9 mouse cellular contexts compared by ENCODE assay signal in genomic region chr7:123982461-123983038, GRCm38 (mm10). TPM values are rescaled to one million over a fixed set of nuclear protein-coding genes. Genes with fewer than 3 reads are reported as not detected.
DNase-seq lines count a peak whose midpoint lies in the region; ATAC-seq and TF ChIP-seq lines count a peak whose summit lies in the region.
"Had no signal": no experiment of that assay in that cellular context is flagged by ENCODE, and none has a peak within 500 bp of the region (broad histone marks: within the 10 kb centered on the region; RNA-seq: fewer than 3 reads in every experiment).

Gene Hs3st4, plus strand, starts transcription at chr7:123982869.

- H3K27me3 ChIP-seq in kidney, adult 2 months (replicated peaks; ENCODE audit: control insufficient read depth, insufficient read depth, low read length), result 0 out of 2 replicates have a peak, but pooled peaks cover 1% of the 10 kb centered on the region
- peaks cover 79% of the 10 kb centered on the region for H3K27me3 ChIP-seq in embryonic facial prominence, embryonic 12.5 days
- peaks cover 85% of the 10 kb centered on the region for H3K27me3 ChIP-seq in hindbrain, embryonic 12.5 days

- no peak for TF ChIP-seq CTCF in kidney, adult 2 months (conservative IDR thresholded peaks at IDR 0.05; ENCODE audit: insufficient read depth, insufficient read length, low read depth, low read length)

- H3K27ac ChIP-seq in kidney, adult 2 months (ENCODE audit: insufficient read depth, low read depth, low read length), result no peak within 1 kb of the TSS
- H3K27ac ChIP-seq in embryonic facial prominence, embryonic 12.5 days, result no peak within 1 kb of the TSS
- H3K27ac ChIP-seq in hindbrain, embryonic 12.5 days, result no peak within 1 kb of the TSS

- ATAC-seq in embryonic facial prominence, embryonic 12.5 days (ENCODE audit: insufficient number of reproducible peaks, insufficient read depth, low FRiP score, low TSS enrichment), result 0 out of 2 replicates have a peak, but pooled peaks have one; percentile 41
- ATAC-seq in hindbrain, embryonic 12.5 days (ENCODE audit: low FRiP score), result peak; percentile 72

- no peaks in the 10 kb centered on the region for H3K4me1 ChIP-seq in kidney, adult 2 months (ENCODE audit: control insufficient read depth, insufficient read depth, low read length)
- no peaks in the 10 kb centered on the region; the same call in 1 of the 2 replicates for H3K4me1 ChIP-seq in embryonic facial prominence, embryonic 12.5 days
- peaks cover 13% of the 10 kb centered on the region for H3K4me1 ChIP-seq in hindbrain, embryonic 12.5 days

- TF ChIP-seq POLR2A in kidney, adult 2 months (IDR thresholded peaks at IDR 0.05; ENCODE audit: low read depth, low read length), result no peak

- no peaks in the 10 kb centered on the region for H3K36me3 ChIP-seq in kidney, adult 2 months (ENCODE audit: control insufficient read depth, insufficient read depth, low read length)
- no peaks in the 10 kb centered on the region for H3K36me3 ChIP-seq in embryonic facial prominence, embryonic 12.5 days
- no peaks in the 10 kb centered on the region for H3K36me3 ChIP-seq in hindbrain, embryonic 12.5 days

- H3K4me3 ChIP-seq in kidney, adult 2 months (ENCODE audit: insufficient read depth, low read depth, low read length), result no peak within 1 kb of the TSS
- H3K4me3 ChIP-seq in embryonic facial prominence, embryonic 12.5 days, result peak within 1 kb of the TSS; percentile 60
- peak within 1 kb of the TSS; percentile 77 for H3K4me3 ChIP-seq in hindbrain, embryonic 12.5 days

- H3K9me3 ChIP-seq in embryonic facial prominence, embryonic 12.5 days, result no peaks in the 10 kb centered on the region
- H3K9me3 ChIP-seq in hindbrain, embryonic 12.5 days (replicated peaks), result no peaks in the 10 kb centered on the region

- peak; percentile 10 for DNase-seq in kidney, postnatal 14 days
- DNase-seq in kidney, adult 2 months, result no peak
- peak; percentile 3 for DNase-seq in liver
- DNase-seq in right cerebral cortex, postnatal 10 days (ENCODE audit: low spot score in 2 of 2), result peak; percentile 39 to 61
- no peak for DNase-seq in spleen, postnatal 36 days (ENCODE audit: low spot score in 2 of 2)
- no peak for DNase-seq in lung, postnatal 25 days (ENCODE audit: low spot score)

- peak within 1 kb of the TSS; percentile 37 for H3K9ac ChIP-seq in embryonic facial prominence, embryonic 12.5 days
- peak within 1 kb of the TSS; percentile 64 for H3K9ac ChIP-seq in hindbrain, embryonic 12.5 days

- peak within 1 kb of the TSS; percentile 100 for H3K4me2 ChIP-seq in embryonic facial prominence, embryonic 12.5 days (replicated peaks)
- H3K4me2 ChIP-seq in hindbrain, embryonic 12.5 days (replicated peaks), result peak within 1 kb of the TSS; percentile 100

- WGBS in kidney, adult 2 months, result 1% methylated on average over 61 of the region's 74 CpGs
- 0% methylated on average over 56 of the region's 74 CpGs for WGBS in embryonic facial prominence, embryonic 12.5 days
- WGBS in hindbrain, embryonic 12.5 days, result under 1% methylated on average over 41 of the region's 74 CpGs

RNA-seq across cellular contexts. Expression of gene Hs3st4, which starts in this region (rescaled TPM):
- not detected in 2 replicates for polyA plus RNA-seq in kidney, adult 2 months (2012; rRNA removed)
- polyA plus RNA-seq in embryonic facial prominence, embryonic 12.5 days (2016; fragmentation: Nextera tagmentation; extraction: Ambion mirVana), result 0.38 TPM in 2 replicates
- 1.8 and 2.5 TPM in 2 replicates for polyA plus RNA-seq in hindbrain, embryonic 12.5 days (2016; fragmentation: Nextera tagmentation; extraction: Ambion mirVana)
- polyA plus RNA-seq: large intestine, adult 2 months had no signal

Comparison
In these comparisons a context has a peak if more than half of its experiments do, and no peak if none do; other contexts are left out.
1. DNase-seq: peak in kidney, postnatal 14 days (single experiment), liver (single experiment) and right cerebral cortex, postnatal 10 days (2 of 2); none in kidney, adult 2 months (single experiment), spleen, postnatal 36 days (0 of 2) and lung, postnatal 25 days (single experiment).
2. Peak in ATAC-seq, H3K4me3 ChIP-seq, H3K9ac ChIP-seq and H3K4me2 ChIP-seq in embryonic facial prominence, embryonic 12.5 days; RNA of the gene not detected or under 1 TPM.